Mouse (Mus musculus) heart, adult 8-10 months (tissue): ENCODE results near the gene Azgp1. TPM values are rescaled to one million over a fixed set of nuclear protein-coding genes. Genes with fewer than 3 reads are reported as not detected.

ENCODE experiments used
- total RNA-seq, 4 experiments: library from RNA; stranded (reverse); gene quantifications; 2 replicates each; pipeline ENCODE4 v1.2.4; 2022

The Azgp1 gene
- total RNA-seq, 4 experiments from 2014 or later: not detected

Other genes with a start within 250 kb of the Azgp1 start
- under 1 TPM; 0.35 to 0.89 (median 0.81) TPM for gene Nyap1, start 239.9 kb upstream of the Azgp1 start, total RNA-seq
- gene Tsc22d4, start 235.8 kb upstream of the Azgp1 start, total RNA-seq: 100 to 1,000 TPM; 237 to 281 (median 242) TPM
- 10 to 100 TPM in 1 of 4 experiments, 1 to 10 TPM in 3; 7.9 to 12.7 (median 8.6) TPM for gene Ppp1r35, start 202.7 kb upstream of the Azgp1 start, total RNA-seq
- gene Mepce, start 193.9 kb upstream of the Azgp1 start, total RNA-seq: 10 to 100 TPM; 28.9 to 34.2 (median 31.4) TPM
- under 1 TPM; 0.31 to 0.57 (median 0.54) TPM for gene Zcwpw1, start 193.7 kb upstream of the Azgp1 start, total RNA-seq
- gene Pilra, start 145.2 kb upstream of the Azgp1 start, total RNA-seq: 1 to 10 TPM in 3 of 4 experiments, under 1 TPM in 1; 0.87 to 4.1 (median 2.1) TPM
- 1 to 10 TPM in 2 of 4 experiments, under 1 TPM in 2; 0.44 to 2.8 (median 1.1) TPM for gene Pilrb1, start 123.4 kb upstream of the Azgp1 start, total RNA-seq
- 1 to 10 TPM in 1 of 4 experiments, under 1 TPM in 2, not detected in 1; 0.65 to 5.4 (median 0.75) TPM for gene Pilrb2, start 109.7 kb upstream of the Azgp1 start, total RNA-seq
- under 1 TPM; 0.19 to 0.34 (median 0.32) TPM for gene Cyp3a13, start 59.9 kb upstream of the Azgp1 start, total RNA-seq
- under 1 TPM; 0.09 to 0.34 (median 0.24) TPM for gene Gjc3, start 18.4 kb upstream of the Azgp1 start, total RNA-seq
- not detected for gene Smok3a, start 39.7 kb downstream of the Azgp1 start, total RNA-seq
- gene Smok3b, start 39.9 kb downstream of the Azgp1 start, total RNA-seq: not detected
- gene Smok3c, start 71.7 kb downstream of the Azgp1 start, total RNA-seq: not detected
- 10 to 100 TPM; 13.7 to 16.2 (median 15.3) TPM for gene Zkscan1, start 103.6 kb downstream of the Azgp1 start, total RNA-seq
- gene Zscan21, start 135.4 kb downstream of the Azgp1 start, total RNA-seq: 10 to 100 TPM; 11.2 to 12.9 (median 11.9) TPM
- gene Zfp113, start 174.2 kb downstream of the Azgp1 start, total RNA-seq: 1 to 10 TPM; 6.2 to 8.5 (median 8.3) TPM
- gene Cops6, start 179.6 kb downstream of the Azgp1 start, total RNA-seq: 100 to 1,000 TPM; 117 to 139 (median 133) TPM
- 10 to 100 TPM in 1 of 4 experiments, 1 to 10 TPM in 3; 6.0 to 11.3 (median 7.6) TPM for gene Ap4m1, start 190.5 kb downstream of the Azgp1 start, total RNA-seq
- gene Mcm7, start 190.9 kb downstream of the Azgp1 start, total RNA-seq: 10 to 100 TPM in 1 of 4 experiments, 1 to 10 TPM in 3; 7.2 to 11.5 (median 8.2) TPM
- 10 to 100 TPM; 32.6 to 34.7 (median 34.2) TPM for gene Taf6, start 205.9 kb downstream of the Azgp1 start, total RNA-seq
- gene Cnpy4, start 206.0 kb downstream of the Azgp1 start, total RNA-seq: 1 to 10 TPM; 4.9 to 7.0 (median 5.9) TPM
- 1 to 10 TPM; 1.8 to 4.3 (median 2.4) TPM for gene Mblac1, start 212.8 kb downstream of the Azgp1 start, total RNA-seq
- 1 to 10 TPM in 1 of 4 experiments, under 1 TPM in 3; 0.56 to 1.3 (median 0.66) TPM for gene Nxpe5, start 244.4 kb downstream of the Azgp1 start, total RNA-seq